Mouse (Mus musculus): ENCODE results near the gene Pon1.

Pon1 gene

GRCm38 (mm10) chr6:5134986-5135385 is 58.8 kb downstream of the Pon1 start:
- DNase-seq (ENCODE audit: low read depth, low spot score) = no peak

GRCm38 (mm10) chr6:5129364-5130093 is 64.2 kb downstream of the Pon1 start:
- no peak for DNase-seq (ENCODE audit: low read depth, low spot score)

GRCm38 (mm10) chr6:5120229-5120628 is 73.5 kb downstream of the Pon1 start:
- no peak for DNase-seq (ENCODE audit: low read depth, low spot score)

- no peak for DNase-seq (ENCODE audit: low read depth, low spot score)
These were observed 74.4 kb downstream of the Pon1 start for GRCm38 (mm10) chr6:5119181-5119910.
